Mouse (Mus musculus): ENCODE results near the gene Rfxank. TPM values are rescaled to one million over a fixed set of nuclear protein-coding genes. Genes with fewer than 3 reads are reported as not detected.

Rfxank gene
- total RNA-seq, 2 experiments from 2014 or later, result 10.7 to 18.3 TPM

Other genes with a start within 250 kb of the Rfxank start
- 1.4 TPM in 1 of 2 replicates, not detected in the other for gene Tssk6, start 237.0 kb downstream of the Rfxank start, total RNA-seq (2014; fragmentation: Nextera tagmentation)
- gene Tssk6, start 237.0 kb downstream of the Rfxank start, total RNA-seq (2017), result 0.15 TPM in 1 of 2 replicates, not detected in the other
- gene Ndufa13, start 236.6 kb downstream of the Rfxank start, total RNA-seq (2014; fragmentation: Nextera tagmentation), result 110 and 122 TPM in 2 replicates
- gene Ndufa13, start 236.6 kb downstream of the Rfxank start, total RNA-seq (2017), result 91.6 and 99.6 TPM in 2 replicates
- not detected in 2 replicates for gene Yjefn3, start 236.4 kb downstream of the Rfxank start, total RNA-seq (2014; fragmentation: Nextera tagmentation)
- not detected in 2 replicates for gene Yjefn3, start 236.4 kb downstream of the Rfxank start, total RNA-seq (2017)
- 75.4 and 89.7 TPM in 2 replicates for gene Gatad2a, start 142.8 kb downstream of the Rfxank start, total RNA-seq (2014; fragmentation: Nextera tagmentation)
- 68.7 and 107 TPM in 2 replicates for gene Gatad2a, start 142.8 kb downstream of the Rfxank start, total RNA-seq (2017)
- 45.9 and 62.1 TPM in 2 replicates for gene Mau2, start 96.4 kb downstream of the Rfxank start, total RNA-seq (2014; fragmentation: Nextera tagmentation)
- gene Mau2, start 96.4 kb downstream of the Rfxank start, total RNA-seq (2017), result 33.4 TPM in 2 replicates
- 24.6 and 26.9 TPM in 2 replicates for gene Sugp1, start 96.3 kb downstream of the Rfxank start, total RNA-seq (2014; fragmentation: Nextera tagmentation)
- 31.1 and 33.0 TPM in 2 replicates for gene Sugp1, start 96.3 kb downstream of the Rfxank start, total RNA-seq (2017)
- 0.77 TPM in 1 of 2 replicates, not detected in the other for gene Tm6sf2, start 66.2 kb downstream of the Rfxank start, total RNA-seq (2014; fragmentation: Nextera tagmentation)
- gene Tm6sf2, start 66.2 kb downstream of the Rfxank start, total RNA-seq (2017), result not detected in 2 replicates
- not detected in 2 replicates for gene Hapln4, start 55.7 kb downstream of the Rfxank start, total RNA-seq (2014; fragmentation: Nextera tagmentation)
- not detected in 2 replicates for gene Hapln4, start 55.7 kb downstream of the Rfxank start, total RNA-seq (2017)
- gene Ncan, start 18.3 kb downstream of the Rfxank start, total RNA-seq (2014; fragmentation: Nextera tagmentation), result not detected in 2 replicates
- not detected in 2 replicates for gene Ncan, start 18.3 kb downstream of the Rfxank start, total RNA-seq (2017)
- gene Nr2c2ap, start 7.8 kb downstream of the Rfxank start, total RNA-seq (2014; fragmentation: Nextera tagmentation), result 41.3 and 47.8 TPM in 2 replicates
- 6.7 and 16.3 TPM in 2 replicates for gene Nr2c2ap, start 7.8 kb downstream of the Rfxank start, total RNA-seq (2017)
- 50.6 and 63.7 TPM in 2 replicates for gene Borcs8, start 345 bp upstream of the Rfxank start, total RNA-seq (2014; fragmentation: Nextera tagmentation)
- 28.6 and 44.9 TPM in 2 replicates for gene Borcs8, start 345 bp upstream of the Rfxank start, total RNA-seq (2017)
- gene Mef2b, start 557 bp upstream of the Rfxank start, total RNA-seq (2014; fragmentation: Nextera tagmentation), result 0.46 and 0.92 TPM in 2 replicates
- gene Mef2b, start 557 bp upstream of the Rfxank start, total RNA-seq (2017), result not detected in 2 replicates
- gene Tmem161a, start 33.2 kb upstream of the Rfxank start, total RNA-seq (2014; fragmentation: Nextera tagmentation), result 40.0 and 40.9 TPM in 2 replicates
- gene Tmem161a, start 33.2 kb upstream of the Rfxank start, total RNA-seq (2017), result 12.2 and 18.0 TPM in 2 replicates
- gene Slc25a42, start 73.2 kb upstream of the Rfxank start, total RNA-seq (2014; fragmentation: Nextera tagmentation), result 31.8 and 36.6 TPM in 2 replicates
- gene Slc25a42, start 73.2 kb upstream of the Rfxank start, total RNA-seq (2017), result 3.2 and 5.5 TPM in 2 replicates
- 95.2 and 99.2 TPM in 2 replicates for gene Sugp2, start 95.1 kb upstream of the Rfxank start, total RNA-seq (2014; fragmentation: Nextera tagmentation)
- gene Sugp2, start 95.1 kb upstream of the Rfxank start, total RNA-seq (2017), result 32.2 and 67.3 TPM in 2 replicates
- 20.1 and 29.8 TPM in 2 replicates for gene Armc6, start 95.3 kb upstream of the Rfxank start, total RNA-seq (2014; fragmentation: Nextera tagmentation)
- gene Armc6, start 95.3 kb upstream of the Rfxank start, total RNA-seq (2017), result 4.4 and 8.7 TPM in 2 replicates
- 5.5 and 9.6 TPM in 2 replicates for gene Homer3, start 143.7 kb upstream of the Rfxank start, total RNA-seq (2014; fragmentation: Nextera tagmentation)
- gene Homer3, start 143.7 kb upstream of the Rfxank start, total RNA-seq (2017), result 0.56 and 8.0 TPM in 2 replicates
- gene Ddx49, start 163.3 kb upstream of the Rfxank start, total RNA-seq (2014; fragmentation: Nextera tagmentation), result 50.3 and 54.2 TPM in 2 replicates
- gene Ddx49, start 163.3 kb upstream of the Rfxank start, total RNA-seq (2017), result 116 and 154 TPM in 2 replicates
- gene Cope, start 163.4 kb upstream of the Rfxank start, total RNA-seq (2014; fragmentation: Nextera tagmentation), result 127 and 153 TPM in 2 replicates
- gene Cope, start 163.4 kb upstream of the Rfxank start, total RNA-seq (2017), result 56.3 and 64.1 TPM in 2 replicates
- not detected in 2 replicates for gene Cers1, start 176.6 kb upstream of the Rfxank start, total RNA-seq (2014; fragmentation: Nextera tagmentation)
- gene Cers1, start 176.6 kb upstream of the Rfxank start, total RNA-seq (2017), result not detected in 2 replicates
- not detected in 2 replicates for gene Gdf1, start 190.7 kb upstream of the Rfxank start, total RNA-seq (2014; fragmentation: Nextera tagmentation)
- not detected in 2 replicates for gene Gdf1, start 190.7 kb upstream of the Rfxank start, total RNA-seq (2017)
- 44.1 and 46.9 TPM in 2 replicates for gene Upf1, start 214.1 kb upstream of the Rfxank start, total RNA-seq (2014; fragmentation: Nextera tagmentation)
- gene Upf1, start 214.1 kb upstream of the Rfxank start, total RNA-seq (2017), result 26.7 and 46.7 TPM in 2 replicates
- gene Comp, start 234.4 kb upstream of the Rfxank start, total RNA-seq (2014; fragmentation: Nextera tagmentation), result 0.15 and 1.2 TPM in 2 replicates
- 2.3 TPM in 1 of 2 replicates, not detected in the other for gene Comp, start 234.4 kb upstream of the Rfxank start, total RNA-seq (2017)